Mouse (Mus musculus): ENCODE measurements around the gene Cecr2. TPM values are rescaled to one million over a fixed set of nuclear protein-coding genes. Genes with fewer than 3 reads are reported as not detected.

The Cecr2 gene
- polyA plus RNA-seq, 1 experiment from 2014 or later = 2.4 TPM

DNA sequence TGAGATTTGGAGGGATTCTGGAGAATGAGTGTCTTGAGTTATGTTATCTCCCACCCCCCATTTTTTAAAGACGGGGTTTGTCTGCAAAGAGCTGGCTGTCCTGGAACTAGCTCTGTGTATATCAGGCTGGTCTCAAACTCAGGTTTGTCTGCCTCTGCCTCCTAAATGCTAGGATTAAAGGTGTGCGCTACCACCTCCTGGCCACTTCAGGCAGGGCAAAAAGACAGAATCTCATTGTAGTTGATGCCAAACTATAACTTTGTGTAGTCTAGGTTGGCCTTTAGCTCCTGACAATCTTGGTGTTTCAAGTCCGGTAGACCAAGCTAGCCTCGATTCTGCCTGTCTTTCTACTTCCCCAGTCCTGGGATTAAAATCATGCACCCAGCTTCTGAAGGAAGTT is 8.7 kb downstream of the Cecr2 start:
- Histone ChIP-seq H3K27me3 (no peaks in the 10 kb centered on the region), H3K4me3 (no peak overlapping the region), H3K4me2 (no peak overlapping the region), H3K9ac (no peak overlapping the region), H3K4me1 (no peaks in the 10 kb centered on the region), H3K27ac (no peak overlapping the region), H3K36me3 (no peaks in the 10 kb centered on the region), H3K9me3 (no peaks in the 10 kb centered on the region; the same call in 1 of the 2 replicates)
- WGBS = 90% methylated on average over 4 of the region's 4 CpGs
- ATAC-seq (ENCODE audit: insufficient number of reproducible peaks, insufficient read depth, low FRiP score, low TSS enrichment, low read depth) = no peak

GRCm38 (mm10) chr6:120675979-120676378 is 9.8 kb downstream of the Cecr2 start:
- 78% methylated on average over 2 of the region's 2 CpGs for WGBS
- Histone ChIP-seq H3K4me3 (no peak overlapping the region), H3K27ac (no peak overlapping the region), H3K4me1 (no peaks in the 10 kb centered on the region), H3K4me2 (no peak overlapping the region), H3K27me3 (no peaks in the 10 kb centered on the region), H3K36me3 (no peaks in the 10 kb centered on the region), H3K9ac (no peak overlapping the region), H3K9me3 (no peaks in the 10 kb centered on the region; the same call in 1 of the 2 replicates)
- ATAC-seq (ENCODE audit: insufficient number of reproducible peaks, insufficient read depth, low FRiP score, low TSS enrichment, low read depth) = no peak

- no peak for ATAC-seq (ENCODE audit: insufficient number of reproducible peaks, insufficient read depth, low FRiP score, low TSS enrichment, low read depth)
- no peaks in the 10 kb centered on the region for H3K4me1 ChIP-seq
- WGBS = 79% methylated on average over 2 of the region's 2 CpGs
- H3K9me3 ChIP-seq = no peaks in the 10 kb centered on the region; the same call in 1 of the 2 replicates
- H3K9ac ChIP-seq = no peak overlapping the region
- H3K4me2 ChIP-seq = no peak overlapping the region
- no peak overlapping the region for H3K27ac ChIP-seq
- H3K27me3 ChIP-seq = no peaks in the 10 kb centered on the region
- H3K36me3 ChIP-seq = no peaks in the 10 kb centered on the region
- no peak overlapping the region for H3K4me3 ChIP-seq
Measured at GRCm38 (mm10) chr6:120683351-120683750, 17.2 kb downstream of the Cecr2 start.

GRCm38 (mm10) chr6:120684750-120685149 is 18.6 kb downstream of the Cecr2 start:
- H3K27ac ChIP-seq = no peak overlapping the region
- H3K4me1 ChIP-seq = no peaks in the 10 kb centered on the region
- H3K27me3 ChIP-seq = no peaks in the 10 kb centered on the region
- ATAC-seq (ENCODE audit: insufficient number of reproducible peaks, insufficient read depth, low FRiP score, low TSS enrichment, low read depth) = no peak
- H3K4me3 ChIP-seq = no peak overlapping the region
- no peaks in the 10 kb centered on the region for H3K36me3 ChIP-seq
- H3K9ac ChIP-seq = no peak overlapping the region
- WGBS = 88% methylated on average over 3 of the region's 3 CpGs
- H3K9me3 ChIP-seq = no peaks in the 10 kb centered on the region
- no peak overlapping the region for H3K4me2 ChIP-seq

GRCm38 (mm10) chr6:120686872-120687650 is 20.9 kb downstream of the Cecr2 start:
- WGBS = 82% methylated on average over 5 of the region's 5 CpGs

GRCm38 (mm10) chr6:120700221-120700620 is 34.1 kb downstream of the Cecr2 start:
- no peaks in the 10 kb centered on the region for H3K4me1 ChIP-seq
- no peak overlapping the region for H3K9ac ChIP-seq
- WGBS = 23% methylated on average over 4 of the region's 4 CpGs

More at GRCm38 (mm10) chr6:120686872-120687650, 20.9 kb downstream of the Cecr2 start:
- no peaks in the 10 kb centered on the region for H3K36me3 ChIP-seq
- no peaks in the 10 kb centered on the region for H3K9me3 ChIP-seq
- H3K4me3 ChIP-seq = no peak overlapping the region
- no peak overlapping the region for H3K27ac ChIP-seq
- H3K4me1 ChIP-seq = no peaks in the 10 kb centered on the region
- H3K4me2 ChIP-seq = no peak overlapping the region
- no peaks in the 10 kb centered on the region for H3K27me3 ChIP-seq
- no peak overlapping the region for H3K9ac ChIP-seq
- ATAC-seq (ENCODE audit: insufficient number of reproducible peaks, insufficient read depth, low FRiP score, low TSS enrichment, low read depth) = no peak

GRCm38 (mm10) chr6:120704376-120704775 is 38.2 kb downstream of the Cecr2 start:
- no peaks in the 10 kb centered on the region for H3K4me1 ChIP-seq
- ATAC-seq (ENCODE audit: insufficient number of reproducible peaks, insufficient read depth, low FRiP score, low TSS enrichment, low read depth) = no peak
- no peaks in the 10 kb centered on the region for H3K36me3 ChIP-seq
- no peak overlapping the region for H3K4me3 ChIP-seq
- H3K4me2 ChIP-seq = no peak overlapping the region
- H3K27ac ChIP-seq = no peak overlapping the region
- no peaks in the 10 kb centered on the region for H3K27me3 ChIP-seq
- no peaks in the 10 kb centered on the region for H3K9me3 ChIP-seq
- no peak overlapping the region for H3K9ac ChIP-seq

More at GRCm38 (mm10) chr6:120700221-120700620, 34.1 kb downstream of the Cecr2 start:
- ATAC-seq (ENCODE audit: insufficient number of reproducible peaks, insufficient read depth, low FRiP score, low TSS enrichment, low read depth) = no peak
- Histone ChIP-seq H3K4me3 (no peak overlapping the region), H3K9me3 (no peaks in the 10 kb centered on the region), H3K27me3 (no peaks in the 10 kb centered on the region), H3K36me3 (no peaks in the 10 kb centered on the region), H3K4me2 (no peak overlapping the region), H3K27ac (no peak overlapping the region)

GRCm38 (mm10) chr6:120708759-120709158 is 42.6 kb downstream of the Cecr2 start:
- no peaks in the 10 kb centered on the region for H3K36me3 ChIP-seq
- H3K27me3 ChIP-seq = no peaks in the 10 kb centered on the region
- no peak overlapping the region for H3K9ac ChIP-seq
- no peak overlapping the region for H3K4me2 ChIP-seq
- no peak for ATAC-seq (ENCODE audit: insufficient number of reproducible peaks, insufficient read depth, low FRiP score, low TSS enrichment, low read depth)
- no peak overlapping the region for H3K27ac ChIP-seq
- no peaks in the 10 kb centered on the region for H3K4me1 ChIP-seq
- H3K4me3 ChIP-seq = no peak overlapping the region
- H3K9me3 ChIP-seq = no peaks in the 10 kb centered on the region
- 53% methylated on average over 1 of the region's 1 CpGs for WGBS

GRCm38 (mm10) chr6:120714806-120715205 is 48.6 kb downstream of the Cecr2 start:
- no peaks in the 10 kb centered on the region for H3K36me3 ChIP-seq
- ATAC-seq (ENCODE audit: insufficient number of reproducible peaks, insufficient read depth, low FRiP score, low TSS enrichment, low read depth) = no peak
- H3K9me3 ChIP-seq = no peaks in the 10 kb centered on the region
- H3K4me2 ChIP-seq = no peak overlapping the region
- no peaks in the 10 kb centered on the region for H3K27me3 ChIP-seq
- peaks cover 16% of the 10 kb centered on the region for H3K4me1 ChIP-seq
- 75% methylated on average over 3 of the region's 3 CpGs for WGBS
- no peak overlapping the region for H3K27ac ChIP-seq
- no peak overlapping the region for H3K4me3 ChIP-seq
- no peak overlapping the region for H3K9ac ChIP-seq

DNA sequence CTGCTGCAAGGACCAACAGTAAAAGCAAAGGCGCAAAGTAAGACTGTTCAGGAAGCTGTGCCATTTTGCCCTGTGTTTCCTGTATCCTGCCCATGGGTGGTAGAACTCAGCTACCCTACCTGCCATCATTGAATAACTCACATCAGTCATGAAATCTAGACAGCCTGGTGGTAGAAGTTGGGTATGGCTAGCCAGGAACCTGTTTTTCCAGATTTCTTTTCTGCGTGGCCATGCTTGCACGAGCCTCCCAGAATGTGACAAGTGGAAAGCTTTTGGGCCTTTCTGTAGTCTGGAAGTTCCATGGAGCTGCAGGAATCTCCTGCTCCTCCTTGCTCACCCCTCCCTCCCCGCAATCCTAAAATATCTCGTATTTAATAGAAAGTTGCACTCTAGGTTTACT is 49.1 kb downstream of the Cecr2 start:
- 64% methylated on average over 5 of the region's 5 CpGs for WGBS
- Histone ChIP-seq H3K9me3 (no peaks in the 10 kb centered on the region), H3K4me3 (no peak overlapping the region), H3K4me1 (peaks cover 16% of the 10 kb centered on the region), H3K36me3 (no peaks in the 10 kb centered on the region), H3K27me3 (no peaks in the 10 kb centered on the region), H3K27ac (no peak overlapping the region), H3K4me2 (no peak overlapping the region), H3K9ac (no peak overlapping the region)
- ATAC-seq (ENCODE audit: insufficient number of reproducible peaks, insufficient read depth, low FRiP score, low TSS enrichment, low read depth) = no peak

GRCm38 (mm10) chr6:120715851-120716250 is 49.7 kb downstream of the Cecr2 start:
- Histone ChIP-seq H3K27me3 (no peaks in the 10 kb centered on the region), H3K36me3 (no peaks in the 10 kb centered on the region), H3K9me3 (no peaks in the 10 kb centered on the region), H3K27ac (no peak overlapping the region), H3K4me3 (no peak overlapping the region), H3K4me2 (no peak overlapping the region), H3K4me1 (peaks cover 16% of the 10 kb centered on the region), H3K9ac (no peak overlapping the region)
- no peak for ATAC-seq (ENCODE audit: insufficient number of reproducible peaks, insufficient read depth, low FRiP score, low TSS enrichment, low read depth)

- H3K27ac ChIP-seq = no peak overlapping the region
- H3K9me3 ChIP-seq = no peaks in the 10 kb centered on the region
- 8% methylated on average over 4 of the region's 4 CpGs for WGBS
- H3K27me3 ChIP-seq = no peaks in the 10 kb centered on the region
- ATAC-seq (ENCODE audit: insufficient number of reproducible peaks, insufficient read depth, low FRiP score, low TSS enrichment, low read depth) = no peak
- H3K4me1 ChIP-seq = peaks cover 16% of the 10 kb centered on the region
- no peak overlapping the region for H3K4me2 ChIP-seq
- H3K36me3 ChIP-seq = no peaks in the 10 kb centered on the region
- no peak overlapping the region for H3K4me3 ChIP-seq
- H3K9ac ChIP-seq = 0 out of 2 replicates have a peak overlapping the region, but pooled peaks have one; percentile 21
Measured at GRCm38 (mm10) chr6:120716531-120716984, 50.4 kb downstream of the Cecr2 start.
